Mouse (Mus musculus): ENCODE data around the gene Krtap19-5.

Krtap19-5 gene

GRCm38 (mm10) chr16:88896357-88896756 is at the start of gene Krtap19-5:
Gene Krtap19-5 (minus strand): TSS chr16:88896457.
- no peak for ATAC-seq (ENCODE audit: low TSS enrichment)

GRCm38 (mm10) chr16:88941106-88941505 is 44.8 kb upstream of the Krtap19-5 start:
- no peak for ATAC-seq (ENCODE audit: low TSS enrichment)

GRCm38 (mm10) chr16:88938252-88938651 is 42.0 kb upstream of the Krtap19-5 start:
- no peak for ATAC-seq (ENCODE audit: low TSS enrichment)

GRCm38 (mm10) chr16:88932165-88932564 is 35.9 kb upstream of the Krtap19-5 start, which contains the start of gene Krtap19-9b:
Gene Krtap19-9b (minus strand): TSS chr16:88932265.
- ATAC-seq (ENCODE audit: low TSS enrichment) = no peak

- ATAC-seq (ENCODE audit: low TSS enrichment) = no peak
Measured at GRCm38 (mm10) chr16:88886870-88887269, 9.4 kb downstream of the Krtap19-5 start.

- ATAC-seq (ENCODE audit: low TSS enrichment) = no peak
Measured at GRCm38 (mm10) chr16:88884989-88885388, 11.3 kb downstream of the Krtap19-5 start, which contains the start of gene Krtap19-4. Gene Krtap19-4 (minus strand): TSS chr16:88885089.

- ATAC-seq (ENCODE audit: low TSS enrichment) = no peak
Measured at GRCm38 (mm10) chr16:88877938-88878337, 18.3 kb downstream of the Krtap19-5 start, which contains the start of gene Krtap19-3. Gene Krtap19-3 (minus strand): TSS chr16:88878038.

GRCm38 (mm10) chr16:88874169-88874568 is 22.1 kb downstream of the Krtap19-5 start, which contains the start of gene Krtap19-2:
Gene Krtap19-2 (minus strand): TSS chr16:88874269.
- ATAC-seq (ENCODE audit: low TSS enrichment) = no peak

- ATAC-seq (ENCODE audit: low TSS enrichment) = no peak
Measured at GRCm38 (mm10) chr16:88869311-88869710, 26.9 kb downstream of the Krtap19-5 start, which contains the start of gene Krtap19-1. Gene Krtap19-1 (minus strand): TSS chr16:88869411.

GRCm38 (mm10) chr16:88864887-88865407 is 31.3 kb downstream of the Krtap19-5 start:
- no peak for ATAC-seq (ENCODE audit: low TSS enrichment)

- no peak for ATAC-seq (ENCODE audit: low TSS enrichment)
Measured at GRCm38 (mm10) chr16:88851450-88851849, 44.8 kb downstream of the Krtap19-5 start.

- no peak for ATAC-seq (ENCODE audit: low TSS enrichment)
Measured at GRCm38 (mm10) chr16:88848558-88848957, 47.7 kb downstream of the Krtap19-5 start.

GRCm38 (mm10) chr16:88847363-88847762 is 48.9 kb downstream of the Krtap19-5 start:
- no peak for ATAC-seq (ENCODE audit: low TSS enrichment)

Data from frontal cortex, adult (tissue).